Mouse (Mus musculus): Measurements from ENCODE around the gene Htra1.

DNA sequence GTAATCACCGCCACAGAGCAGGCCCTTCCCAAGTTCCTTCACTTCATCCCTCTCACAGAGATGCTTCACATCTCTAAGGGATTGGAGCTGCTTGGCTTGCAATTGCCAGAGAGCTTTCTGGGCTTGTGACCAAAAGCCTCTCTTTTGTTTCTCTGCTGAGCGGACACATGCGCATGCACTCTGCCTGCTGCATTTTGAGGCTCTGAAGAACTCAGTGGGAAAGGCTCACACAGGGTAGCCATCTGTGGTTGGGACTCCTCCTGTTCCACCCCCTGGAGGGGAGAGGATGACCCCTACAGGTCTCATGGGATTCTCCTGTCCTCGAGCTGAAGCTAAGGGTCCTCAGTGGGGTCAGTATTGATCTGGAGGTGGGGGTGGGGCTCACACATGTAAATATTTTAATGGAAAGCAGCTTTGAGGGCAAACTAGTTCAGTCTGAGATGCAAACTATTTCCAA lies 30.0 kb downstream of the Htra1 start:
- TF ChIP-seq CTCF (IDR thresholded peaks at IDR 0.05; ENCODE audit: control insufficient read depth, insufficient read depth, low read length) (no peak), POLR2A (IDR thresholded peaks at IDR 0.05; ENCODE audit: borderline replicate concordance, control insufficient read depth, low read depth, low read length) (no peak)

Measured in bone marrow, adult 2 months (tissue).